Mouse (Mus musculus): Measurements from ENCODE around the gene Fgf14. TPM values are rescaled to one million over a fixed set of nuclear protein-coding genes. Genes with fewer than 3 reads are reported as not detected.

Fgf14 gene
- polyA plus RNA-seq, 1 experiment from 2014 or later, result 0.59 TPM

- H3K36me3 ChIP-seq (ENCODE audit: control insufficient read depth, insufficient read depth, low read length), result no peaks in the 10 kb centered on the region
- H3K4me3 ChIP-seq (ENCODE audit: low read depth, low read length), result no peak overlapping the region
- H3K27me3 ChIP-seq (ENCODE audit: control insufficient read depth, insufficient read depth, low read length), result no peaks in the 10 kb centered on the region
- WGBS (ENCODE audit: insufficient replicate concordance), result 60% methylated on average over 2 of the region's 2 CpGs
- no peak for ATAC-seq (replicated peaks; ENCODE audit: insufficient number of reproducible peaks, low FRiP score, low TSS enrichment)
- no peaks in the 10 kb centered on the region for H3K9me3 ChIP-seq (replicated peaks; ENCODE audit: control insufficient read depth, low read length)
- H3K27ac ChIP-seq (ENCODE audit: low read depth, low read length), result no peak overlapping the region
- H3K4me1 ChIP-seq (ENCODE audit: control insufficient read depth, insufficient read depth, low read length), result no peaks in the 10 kb centered on the region
- no peak overlapping the region for H3K4me2 ChIP-seq
- no peak overlapping the region for H3K9ac ChIP-seq (ENCODE audit: low read depth, low read length)
Observed at GRCm38 (mm10) chr14:123966531-123966930, 710.4 kb downstream of the Fgf14 start.

Measured in heart, embryonic 11.5 days (tissue).